Mouse (Mus musculus) C2C12 (cell line): Measurements from ENCODE around the gene Lrrc10b. TPM values are rescaled to one million over a fixed set of nuclear protein-coding genes. Genes with fewer than 3 reads are reported as not detected.

ENCODE experiments used
- H3K27me3 ChIP-seq: one replicate; pipeline ENCODE4 v1.6.1; 2011; ENCODE audit not compliant: control insufficient read depth, insufficient read depth, insufficient read length
- H3K36me3 ChIP-seq: one replicate; pipeline ENCODE4 v1.6.1; 2011; ENCODE audit not compliant: control insufficient read depth, insufficient read depth
- H3K4me3 ChIP-seq: one replicate; pipeline ENCODE4 v1.5.1; 2011; ENCODE audit warnings: mild to moderate bottlenecking, control low read depth; ENCODE audit not compliant: poor library complexity, insufficient read depth, severe bottlenecking
- H3K79me2 ChIP-seq: one replicate; pipeline ENCODE4 v1.6.1; 2011; ENCODE audit not compliant: control insufficient read depth, insufficient read depth
- H3K79me3 ChIP-seq: one replicate; pipeline ENCODE4 v1.6.1; 2011; ENCODE audit warnings: low read depth, control low read depth
- H3ac ChIP-seq: one replicate; pipeline ENCODE3; 2011; ENCODE audit warnings: low read depth; ENCODE audit not compliant: control insufficient read depth, insufficient read length
- CEBPB ChIP-seq: IDR thresholded peaks from one replicate; pipeline ENCODE4 v1.6.1; 2011; ENCODE audit warnings: low read depth, mild to moderate bottlenecking, control low read depth, moderate library complexity
- CTCF ChIP-seq: IDR thresholded peaks from one replicate; pipeline ENCODE4 v1.5.1; 2011; ENCODE audit not compliant: control insufficient read depth, insufficient read depth, insufficient read length
- FOSL1 ChIP-seq: IDR thresholded peaks from one replicate; pipeline ENCODE4 v1.8.0; 2011; ENCODE audit warnings: mild to moderate bottlenecking, low read length; ENCODE audit not compliant: poor library complexity, insufficient read depth, severe bottlenecking
- MAX ChIP-seq: IDR thresholded peaks from one replicate; pipeline ENCODE4 v1.6.1; 2011; ENCODE audit warnings: mild to moderate bottlenecking, control low read depth
- MYOD1 ChIP-seq: IDR thresholded peaks from one replicate; pipeline ENCODE4 v1.6.1; 2011; ENCODE audit warnings: low read depth; ENCODE audit not compliant: control insufficient read depth, insufficient read length
- MYOG ChIP-seq: IDR thresholded peaks from one replicate; pipeline ENCODE4 v1.6.1; 2011; ENCODE audit not compliant: control insufficient read depth, insufficient read length; ENCODE audit errors: extremely low read depth
- USF1 ChIP-seq: IDR thresholded peaks from one replicate; pipeline ENCODE4 v1.6.1; 2011; ENCODE audit warnings: low read depth, mild to moderate bottlenecking, control low read depth, moderate library complexity
- polyA plus RNA-seq: library from polyadenylated mRNA; unstranded; fragments of >200 nt; fragmentation: generic; extraction: Trizol; gene quantifications from one replicate; pipeline ENCODE4 v1.2.1, GENCODE M21; 2012; ENCODE audit warnings: missing spikeins

Gene Lrrc10b
- polyA plus RNA-seq, 1 experiment, result 0.07 TPM

- H3ac ChIP-seq, result no peak overlapping the region
- TF ChIP-seq CTCF (peak; percentile 82), MAX (no peak)
- H3K79me2 ChIP-seq, result no peaks in the 10 kb centered on the region
- H3K79me3 ChIP-seq, result no peaks in the 10 kb centered on the region
- H3K36me3 ChIP-seq, result no peaks in the 10 kb centered on the region
- H3K4me3 ChIP-seq, result no peak overlapping the region
- peaks cover 3% of the 10 kb centered on the region for H3K27me3 ChIP-seq
Observed at GRCm38 (mm10) chr19:10486264-10486738, 29.0 kb upstream of the Lrrc10b start.

GRCm38 (mm10) chr19:10482703-10483102 lies 25.4 kb upstream of the Lrrc10b start, which contains the start of gene Ppp1r32:
Gene Ppp1r32, minus strand, starts transcription at chr19:10482928.
- H3ac ChIP-seq, result no peak within 1 kb of the TSS
- peaks cover 23% of the 10 kb centered on the region for H3K27me3 ChIP-seq
- H3K79me3 ChIP-seq, result no peaks in the 10 kb centered on the region
- TF ChIP-seq MYOG (no peak), CTCF (no peak), MAX (no peak), FOSL1 (no peak), MYOD1 (no peak), CEBPB (no peak), USF1 (no peak)
- H3K36me3 ChIP-seq, result no peaks in the 10 kb centered on the region
- no peak within 1 kb of the TSS for H3K4me3 ChIP-seq
- no peaks in the 10 kb centered on the region for H3K79me2 ChIP-seq

- Histone ChIP-seq H3K27me3 (peaks cover 54% of the 10 kb centered on the region), H3ac (no peak overlapping the region), H3K36me3 (no peaks in the 10 kb centered on the region), H3K79me2 (no peaks in the 10 kb centered on the region), H3K79me3 (no peaks in the 10 kb centered on the region), H3K4me3 (no peak overlapping the region)
- TF ChIP-seq MYOD1 (no peak), MAX (no peak), CTCF (no peak), MYOG (no peak), CEBPB (no peak), FOSL1 (no peak)
Observed at GRCm38 (mm10) chr19:10479541-10479940, 22.3 kb upstream of the Lrrc10b start.

GRCm38 (mm10) chr19:10473779-10474178 lies 16.5 kb upstream of the Lrrc10b start:
- Histone ChIP-seq H3K27me3 (peaks cover 58% of the 10 kb centered on the region), H3K79me2 (no peaks in the 10 kb centered on the region), H3K79me3 (no peaks in the 10 kb centered on the region), H3ac (no peak overlapping the region), H3K36me3 (no peaks in the 10 kb centered on the region), H3K4me3 (no peak overlapping the region)
- TF ChIP-seq USF1 (no peak), CTCF (no peak), MYOD1 (no peak), CEBPB (no peak), MYOG (no peak), MAX (no peak), FOSL1 (no peak)

GRCm38 (mm10) chr19:10472958-10473357 lies 15.7 kb upstream of the Lrrc10b start:
- H3K79me2 ChIP-seq, result no peaks in the 10 kb centered on the region
- H3K4me3 ChIP-seq, result no peak overlapping the region
- no peaks in the 10 kb centered on the region for H3K79me3 ChIP-seq
- H3K36me3 ChIP-seq, result no peaks in the 10 kb centered on the region
- H3K27me3 ChIP-seq, result peaks cover 51% of the 10 kb centered on the region
- no peak for TF ChIP-seq MYOG
- TF ChIP-seq FOSL1, result no peak
- no peak for TF ChIP-seq CEBPB
- no peak for TF ChIP-seq CTCF
- no peak for TF ChIP-seq MAX
- no peak for TF ChIP-seq MYOD1
- TF ChIP-seq USF1, result no peak
- no peak overlapping the region for H3ac ChIP-seq

- Histone ChIP-seq H3K36me3 (no peaks in the 10 kb centered on the region), H3K79me3 (no peaks in the 10 kb centered on the region), H3K79me2 (no peaks in the 10 kb centered on the region), H3K4me3 (no peak overlapping the region), H3ac (no peak overlapping the region), H3K27me3 (peaks cover 30% of the 10 kb centered on the region)
- TF ChIP-seq CTCF, result no peak
- no peak for TF ChIP-seq MAX
- TF ChIP-seq MYOD1, result no peak
- TF ChIP-seq FOSL1, result no peak
- no peak for TF ChIP-seq USF1
- no peak for TF ChIP-seq MYOG
- TF ChIP-seq CEBPB, result no peak
Observed at GRCm38 (mm10) chr19:10469171-10469658, 11.9 kb upstream of the Lrrc10b start.

- H3K36me3 ChIP-seq, result no peaks in the 10 kb centered on the region
- H3ac ChIP-seq, result no peak overlapping the region
- peaks cover 22% of the 10 kb centered on the region for H3K27me3 ChIP-seq
- H3K79me2 ChIP-seq, result no peaks in the 10 kb centered on the region
- TF ChIP-seq MYOG (no peak), CEBPB (no peak), MAX (no peak), CTCF (no peak), FOSL1 (no peak), MYOD1 (no peak), USF1 (no peak)
- no peaks in the 10 kb centered on the region for H3K79me3 ChIP-seq
- H3K4me3 ChIP-seq, result no peak overlapping the region
Observed at GRCm38 (mm10) chr19:10464427-10464826, 7.2 kb upstream of the Lrrc10b start.
